Mouse (Mus musculus) gastrocnemius, postnatal 14 days (tissue): ENCODE measurements at regions not wholly inside any gene's neighbourhood (a gene's known extent, or its start where the extent isn't known, plus 50 kb on each side); places are given as distances from the start of the nearest gene placed in this dataset.

Experiments
- DNase-seq: peaks from one replicate; pipeline ENCODE4 v3.0.0; 2021; ENCODE audit warnings: mixed read lengths
- intact Hi-C: fragments of 180-260 bp; cut with DNase I; formaldehyde crosslinking; loops from one replicate; pipeline ENCODE4 v1.15.1; 2025; ENCODE audit warnings: low total_unique reads

DNA sequence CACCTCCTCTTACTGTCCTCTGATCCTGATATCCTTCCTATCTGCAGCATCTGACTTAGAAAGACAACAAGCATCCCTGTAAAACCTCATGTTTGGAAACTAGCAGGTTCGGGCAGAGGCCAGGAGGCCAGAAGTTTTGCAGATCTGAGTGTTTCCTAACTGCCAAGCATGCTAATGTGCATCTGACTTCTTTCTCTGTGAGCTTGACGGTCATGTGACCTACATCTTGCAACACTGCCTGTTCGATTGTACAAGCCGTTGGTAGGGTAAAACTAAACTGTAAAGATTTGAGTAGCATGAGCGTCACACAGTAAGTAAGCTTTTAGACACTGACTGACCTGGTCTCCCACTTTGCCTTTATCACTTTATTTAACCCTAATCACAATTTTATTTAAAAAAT lies 52.2 kb upstream of the Fam241a start:
- no peak for DNase-seq
- intact Hi-C loops = loop anchor here (2.0 to 10.0 kb wide), 3 partner anchors 94 to 316 kb away; partner anchors contain the start of gene Neurog2
